Mouse (Mus musculus) heart, embryonic 15.5 days (tissue): ENCODE data around the gene 1110008P14Rik. TPM values are rescaled to one million over a fixed set of nuclear protein-coding genes. Genes with fewer than 3 reads are reported as not detected.

Experiments used
- ATAC-seq: fragments of 200-750 bp; cut with Nextera tagmentation; replicated peaks from 2 replicates; pipeline ENCODE4 v1.8.0; 2017; ENCODE audit warnings: low read depth, moderate TSS enrichment; ENCODE audit not compliant: insufficient number of reproducible peaks, insufficient read depth, low FRiP score
- H3K27ac ChIP-seq: fragments of 300-500 bp; sonication (generic); 2 replicates; pipeline ENCODE4 v1.5.1; 2015; ENCODE audit warnings: mild to moderate bottlenecking, inconsistent platforms
- H3K27me3 ChIP-seq: fragments of 300-500 bp; sonication (generic); 2 replicates; pipeline ENCODE4 v1.6.1; 2015; ENCODE audit warnings: inconsistent platforms
- H3K36me3 ChIP-seq: fragments of 300-500 bp; sonication (generic); 2 replicates; pipeline ENCODE4 v1.6.1; 2015; ENCODE audit warnings: mild to moderate bottlenecking, inconsistent platforms
- H3K4me1 ChIP-seq: fragments of 300-500 bp; sonication (generic); replicated peaks from 2 replicates; pipeline ENCODE4 v1.6.1; 2015; ENCODE audit warnings: inconsistent platforms
- H3K4me2 ChIP-seq: fragments of 300-500 bp; sonication (generic); 2 replicates; pipeline ENCODE4 v1.6.1; 2015; ENCODE audit warnings: inconsistent platforms, mild to moderate bottlenecking, moderate library complexity
- H3K4me3 ChIP-seq: fragments of 300-500 bp; sonication (generic); 2 replicates; pipeline ENCODE4 v1.5.1; 2015; ENCODE audit warnings: mild to moderate bottlenecking, inconsistent platforms
- H3K9ac ChIP-seq: fragments of 300-500 bp; sonication (generic); 2 replicates; pipeline ENCODE4 v1.6.1; 2015; ENCODE audit warnings: mild to moderate bottlenecking, inconsistent platforms
- H3K9me3 ChIP-seq: fragments of 300-500 bp; sonication (generic); replicated peaks from 2 replicates; pipeline ENCODE4 v1.6.1; 2016; ENCODE audit warnings: inconsistent platforms
- WGBS: fragments of 180-500 bp; shearing (Covaris S2); methylation state at CpG from one replicate; pipeline ENCODE4 v1.1.7; 2015; ENCODE audit warnings: mixed read lengths; 5-methylcytosine and 5-hydroxymethylcytosine counted together
- polyA plus RNA-seq: library from polyadenylated mRNA; unstranded; fragments of >200 nt; fragmentation: Nextera tagmentation; extraction: Ambion mirVana; gene quantifications from 2 replicates; pipeline ENCODE4 v1.2.1, GENCODE M21; 2015

1110008P14Rik gene
- polyA plus RNA-seq, 1 experiment from 2014 or later, result 46.0 TPM

GRCm38 (mm10) chr2:32387706-32388490 lies 6.2 kb upstream of the 1110008P14Rik start, which contains the start of gene Lcn2:
TSS of gene Lcn2 (minus strand) at chr2:32388252.
- Histone ChIP-seq H3K36me3 (no peaks in the 10 kb centered on the region), H3K4me2 (no peak within 1 kb of the TSS), H3K9ac (no peak within 1 kb of the TSS), H3K4me1 (peaks cover 8% of the 10 kb centered on the region), H3K27ac (no peak within 1 kb of the TSS), H3K27me3 (peaks cover 7% of the 10 kb centered on the region; the same call in 1 of the 2 replicates), H3K9me3 (no peaks in the 10 kb centered on the region), H3K4me3 (no peak within 1 kb of the TSS)
- no peak for ATAC-seq
- WGBS, result 56% methylated on average over 5 of the region's 5 CpGs

- 77% methylated on average over 2 of the region's 2 CpGs for WGBS
- no peak for ATAC-seq
- Histone ChIP-seq H3K4me1 (peaks cover 11% of the 10 kb centered on the region), H3K9me3 (no peaks in the 10 kb centered on the region), H3K4me3 (no peak overlapping the region), H3K27me3 (peaks cover 7% of the 10 kb centered on the region; the same call in 1 of the 2 replicates), H3K9ac (no peak overlapping the region), H3K36me3 (peaks cover 17% of the 10 kb centered on the region), H3K4me2 (peak overlapping the region; percentile 91; the same call in 1 of the 2 replicates), H3K27ac (no peak overlapping the region)
Observed at GRCm38 (mm10) chr2:32382689-32383088, 951 bp upstream of the 1110008P14Rik start.

- Histone ChIP-seq H3K9ac (peak overlapping the region; percentile 57), H3K27me3 (peaks cover 7% of the 10 kb centered on the region; the same call in 1 of the 2 replicates), H3K9me3 (no peaks in the 10 kb centered on the region), H3K4me1 (peaks cover 11% of the 10 kb centered on the region), H3K36me3 (peaks cover 32% of the 10 kb centered on the region), H3K27ac (0 out of 2 replicates have a peak overlapping the region, but pooled peaks have one; percentile 0), H3K4me2 (peak overlapping the region; percentile 91), H3K4me3 (peak overlapping the region; percentile 58)
- ATAC-seq, result no peak; the same call in none of the 2 replicates
- under 1% methylated on average over 27 of the region's 27 CpGs for WGBS
Observed at GRCm38 (mm10) chr2:32381141-32381774, 480 bp downstream of the 1110008P14Rik start.

GRCm38 (mm10) chr2:32380001-32380500 lies 1.7 kb downstream of the 1110008P14Rik start:
- no peak overlapping the region for H3K27ac ChIP-seq
- no peak for ATAC-seq
- H3K4me3 ChIP-seq, result no peak overlapping the region
- 82% methylated on average over 7 of the region's 7 CpGs for WGBS
- H3K9ac ChIP-seq, result no peak overlapping the region
- H3K36me3 ChIP-seq, result peaks cover 44% of the 10 kb centered on the region
- H3K4me1 ChIP-seq, result peaks cover 22% of the 10 kb centered on the region
- H3K4me2 ChIP-seq, result peak overlapping the region; percentile 91; the same call in 1 of the 2 replicates
- H3K27me3 ChIP-seq, result peaks cover 7% of the 10 kb centered on the region; the same call in 1 of the 2 replicates
- no peaks in the 10 kb centered on the region for H3K9me3 ChIP-seq

- Histone ChIP-seq H3K36me3 (peaks cover 66% of the 10 kb centered on the region), H3K9ac (no peak overlapping the region), H3K27me3 (no peaks in the 10 kb centered on the region), H3K4me3 (no peak overlapping the region), H3K4me2 (no peak overlapping the region), H3K4me1 (peaks cover 23% of the 10 kb centered on the region), H3K27ac (no peak overlapping the region), H3K9me3 (no peaks in the 10 kb centered on the region)
- WGBS, result 87% methylated on average over 10 of the region's 10 CpGs
- no peak for ATAC-seq
Observed at GRCm38 (mm10) chr2:32376963-32377362, 4.8 kb downstream of the 1110008P14Rik start.

GRCm38 (mm10) chr2:32375317-32375940 lies 6.3 kb downstream of the 1110008P14Rik start:
- 65% methylated on average over 13 of the region's 13 CpGs for WGBS
- Histone ChIP-seq H3K36me3 (peaks cover 80% of the 10 kb centered on the region), H3K4me3 (no peak overlapping the region), H3K27me3 (no peaks in the 10 kb centered on the region), H3K9ac (no peak overlapping the region), H3K9me3 (no peaks in the 10 kb centered on the region), H3K27ac (0 out of 2 replicates have a peak overlapping the region, but pooled peaks have one; percentile 12), H3K4me2 (no peak overlapping the region), H3K4me1 (peaks cover 16% of the 10 kb centered on the region)
- no peak for ATAC-seq

- peaks cover 16% of the 10 kb centered on the region for H3K4me1 ChIP-seq
- H3K4me3 ChIP-seq, result no peak overlapping the region
- ATAC-seq, result no peak
- H3K36me3 ChIP-seq, result peaks cover 90% of the 10 kb centered on the region
- 70% methylated on average over 10 of the region's 10 CpGs for WGBS
- no peaks in the 10 kb centered on the region for H3K27me3 ChIP-seq
- H3K4me2 ChIP-seq, result no peak overlapping the region
- H3K27ac ChIP-seq, result no peak overlapping the region
- no peaks in the 10 kb centered on the region for H3K9me3 ChIP-seq
- H3K9ac ChIP-seq, result no peak overlapping the region
Observed at GRCm38 (mm10) chr2:32374191-32374590, 7.5 kb downstream of the 1110008P14Rik start.

GRCm38 (mm10) chr2:32367315-32367714 lies 14.4 kb downstream of the 1110008P14Rik start:
- Histone ChIP-seq H3K27ac (no peak overlapping the region), H3K4me2 (no peak overlapping the region), H3K36me3 (peaks cover 60% of the 10 kb centered on the region), H3K27me3 (no peaks in the 10 kb centered on the region), H3K9ac (no peak overlapping the region), H3K4me1 (peaks cover 13% of the 10 kb centered on the region), H3K9me3 (no peaks in the 10 kb centered on the region), H3K4me3 (no peak overlapping the region)
- WGBS, result 94% methylated on average over 5 of the region's 5 CpGs
- ATAC-seq, result no peak

GRCm38 (mm10) chr2:32364121-32364520 lies 17.6 kb downstream of the 1110008P14Rik start:
- Histone ChIP-seq H3K4me2 (peak overlapping the region; percentile 94), H3K36me3 (peaks cover 31% of the 10 kb centered on the region), H3K27ac (0 out of 2 replicates have a peak overlapping the region, but pooled peaks have one; percentile 90), H3K27me3 (no peaks in the 10 kb centered on the region), H3K9ac (peak overlapping the region; percentile 77), H3K4me1 (peaks cover 26% of the 10 kb centered on the region), H3K9me3 (no peaks in the 10 kb centered on the region), H3K4me3 (peak overlapping the region; percentile 74)
- 76% methylated on average over 8 of the region's 8 CpGs for WGBS
- no peak for ATAC-seq

- H3K4me3 ChIP-seq, result peak overlapping the region; percentile 74
- H3K27me3 ChIP-seq, result 0 out of 2 replicates have a peak, but pooled peaks cover under 1% of the 10 kb centered on the region
- ATAC-seq, result no peak
- peak overlapping the region; percentile 94 for H3K4me2 ChIP-seq
- H3K9me3 ChIP-seq, result no peaks in the 10 kb centered on the region
- peaks cover 26% of the 10 kb centered on the region for H3K4me1 ChIP-seq
- peak overlapping the region; percentile 77 for H3K9ac ChIP-seq
- peak overlapping the region; percentile 90 for H3K27ac ChIP-seq
- 7% methylated on average over 19 of the region's 19 CpGs for WGBS
- H3K36me3 ChIP-seq, result peaks cover 30% of the 10 kb centered on the region
Observed at GRCm38 (mm10) chr2:32363376-32364106, 18.2 kb downstream of the 1110008P14Rik start.
